Mouse (Mus musculus) spleen, embryonic (tissue): ENCODE data around the gene Rundc3a.
"Not testable (repeated sequence)": the region's sequence is repeated elsewhere in the genome, so short reads cannot be mapped to it uniquely, and the experiment has no call there.

Source experiments
- CTCF ChIA-PET: fragments of 350-600 bp; sonication (Branson Sonifier 250); formaldehyde crosslinking; loops from one replicate; lab custom pipeline; 2022; lab: Charles Lee

Gene Rundc3a

DNA sequence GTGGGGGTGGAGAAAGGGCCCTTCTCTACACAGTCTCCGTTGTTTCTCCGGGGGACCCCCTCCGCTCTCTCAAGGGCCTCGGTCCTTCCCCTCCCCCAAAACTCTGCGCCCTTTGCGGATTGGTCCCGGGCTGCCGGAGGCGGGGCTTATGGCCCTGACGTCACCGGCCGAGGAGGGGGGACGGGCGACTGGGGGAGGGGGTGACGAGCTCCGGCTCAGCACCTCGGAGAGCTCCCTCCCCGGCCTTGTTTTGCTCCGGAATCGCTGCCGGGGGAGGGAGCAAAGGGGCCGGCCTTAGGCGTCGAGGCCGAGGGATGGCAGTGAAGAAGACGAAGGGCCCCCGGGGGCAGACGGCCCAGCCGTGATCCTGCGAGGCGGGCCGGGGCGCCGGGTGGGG is at the start of gene Rundc3a:
TSS of gene Rundc3a (plus strand) at position 166 of the 397 bp plus-strand sequence.
- CTCF ChIA-PET, result no interaction called here

DNA sequence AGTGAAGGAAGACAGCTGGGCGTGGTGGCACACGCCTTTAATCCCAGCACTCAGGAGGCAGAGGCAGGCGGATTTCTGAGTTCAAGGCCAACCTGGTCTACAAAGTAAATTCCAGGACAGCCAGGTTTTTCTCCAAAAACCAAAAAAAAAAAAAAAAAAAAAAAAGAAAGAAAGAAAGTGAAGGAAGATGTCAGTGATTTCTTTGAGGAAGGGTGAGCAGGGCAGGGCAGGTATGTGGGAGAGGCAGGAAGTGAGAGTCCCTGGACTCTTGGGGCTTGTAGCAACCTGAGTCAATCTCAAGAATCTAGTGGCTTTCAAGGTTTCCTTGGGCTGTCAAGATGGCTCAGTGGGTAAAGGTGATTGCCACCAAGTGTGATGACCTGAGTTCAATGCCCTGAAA is 48.7 kb upstream of the Rundc3a start:
- CTCF ChIA-PET, result no interaction called here

DNA sequence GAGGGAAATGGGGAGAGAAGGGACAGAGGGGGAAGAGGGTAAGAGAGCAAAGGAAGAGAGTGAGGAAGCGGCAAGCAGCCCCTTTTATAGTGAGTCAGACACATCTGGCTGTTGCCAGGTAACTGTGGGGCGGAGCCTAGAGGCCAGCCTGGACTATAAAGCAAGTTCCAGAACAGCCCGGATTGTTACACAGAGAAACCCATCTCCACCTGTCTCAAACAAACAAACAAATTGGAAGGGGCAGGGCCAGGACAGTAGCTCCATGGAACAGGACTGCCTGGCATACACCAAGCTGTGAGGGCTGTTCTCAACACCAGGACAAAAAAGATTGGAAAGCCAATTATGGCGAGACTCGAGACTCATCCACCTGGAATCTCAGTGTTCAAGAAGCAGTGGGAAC is 46.3 kb upstream of the Rundc3a start:
- CTCF ChIA-PET, result no interaction called here

DNA sequence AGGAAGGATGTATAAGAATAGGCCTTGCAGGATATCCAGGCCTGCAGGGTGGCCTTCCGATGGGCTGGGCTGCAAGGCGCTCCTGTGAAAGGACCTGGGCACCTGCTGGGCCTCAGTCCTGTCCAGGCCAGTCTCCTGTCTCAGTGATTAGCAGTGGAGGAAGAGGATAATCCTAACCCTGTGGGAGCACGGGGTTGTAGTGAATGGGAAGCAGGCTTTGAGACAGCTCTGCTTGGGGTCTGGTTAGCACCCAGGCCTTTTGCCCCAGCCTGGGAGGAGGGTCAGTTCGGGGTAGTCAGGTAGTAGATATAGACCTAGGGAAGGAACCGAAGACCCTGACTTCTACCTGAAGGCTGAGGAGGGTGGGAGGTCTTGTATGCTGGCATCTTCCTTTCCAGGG is 45.5 kb upstream of the Rundc3a start:
- CTCF ChIA-PET, result no interaction called here

DNA sequence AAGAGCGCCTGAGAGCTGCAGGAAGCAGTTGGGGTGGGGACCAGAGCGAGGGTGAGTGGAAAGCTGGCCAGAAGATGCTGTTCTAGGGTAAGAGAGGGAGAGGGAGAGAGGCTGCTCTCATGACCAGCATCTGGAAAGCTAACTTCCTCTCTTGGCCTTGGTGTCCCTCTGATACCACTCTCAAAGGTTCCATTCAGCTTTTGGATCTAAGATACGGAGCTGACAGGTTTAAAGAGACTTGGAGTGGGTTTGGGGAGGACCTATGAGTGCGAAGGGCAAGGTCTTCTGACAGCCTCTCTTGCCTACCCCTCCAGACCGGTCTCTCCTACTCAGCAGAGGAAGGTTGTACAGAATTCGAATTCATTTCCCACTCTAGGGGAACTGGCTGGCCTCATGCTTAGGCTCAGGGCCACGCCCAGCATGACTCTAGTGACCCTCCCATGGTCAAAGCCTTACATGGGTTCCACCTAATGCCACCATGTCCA is 45.1 kb upstream of the Rundc3a start:
- CTCF ChIA-PET, result no interaction called here

DNA sequence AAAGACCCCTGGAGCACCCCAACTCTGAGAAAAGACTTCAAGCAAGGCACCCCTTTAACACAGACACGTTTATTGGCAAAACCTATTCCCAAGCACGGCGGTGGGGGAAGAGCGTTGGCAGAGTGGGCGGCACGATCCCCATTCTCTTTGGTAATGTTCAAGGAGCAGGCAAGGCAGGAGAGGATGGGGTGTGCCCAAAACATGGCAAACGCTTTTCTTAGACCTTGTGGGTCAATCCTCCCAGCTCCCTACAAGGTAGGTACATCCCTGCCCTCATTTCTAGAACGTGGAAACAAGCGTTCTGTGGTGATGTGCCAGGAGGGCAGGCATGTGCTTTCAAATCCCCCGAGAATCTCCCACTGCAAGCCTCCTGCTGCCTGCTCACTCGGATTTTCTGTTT is 44.4 kb upstream of the Rundc3a start:
- CTCF ChIA-PET, result no interaction called here

DNA sequence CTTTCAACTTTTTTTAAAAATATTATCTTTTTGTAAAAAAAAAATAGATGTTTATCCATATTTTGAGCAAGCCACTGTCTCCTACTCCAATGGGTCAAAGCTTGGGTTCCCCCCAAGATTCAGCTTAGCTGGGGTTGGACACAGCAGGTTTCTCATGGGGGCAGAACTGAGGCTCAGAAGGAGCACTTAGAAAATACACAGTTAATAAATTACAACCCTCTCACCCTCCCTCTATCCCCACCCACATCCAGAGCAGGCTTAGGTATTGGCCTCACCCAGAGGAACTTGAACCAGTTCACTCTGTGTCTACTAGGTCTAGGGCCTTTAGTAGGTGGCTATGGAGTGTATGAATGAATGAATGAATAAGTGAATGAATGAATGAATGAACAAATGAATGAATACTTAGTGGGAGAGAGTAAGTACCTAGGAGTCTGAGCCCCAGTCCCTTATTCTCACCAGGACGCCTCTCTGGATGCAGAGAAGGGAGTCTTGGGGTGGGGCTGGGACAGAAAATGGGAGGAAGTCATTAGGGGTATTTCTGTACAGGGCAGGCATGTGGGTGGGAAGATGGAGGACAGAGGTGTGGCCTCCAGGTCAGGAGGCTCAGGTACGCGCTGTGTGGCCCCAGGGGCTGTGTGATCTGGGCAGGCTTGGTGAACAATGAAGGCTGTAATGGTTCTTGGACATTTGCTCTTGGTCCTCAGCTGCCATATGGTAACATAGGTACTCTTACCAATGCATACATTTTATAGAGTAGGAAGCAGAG is 43.8 kb upstream of the Rundc3a start:
- CTCF ChIA-PET, result no interaction called here

DNA sequence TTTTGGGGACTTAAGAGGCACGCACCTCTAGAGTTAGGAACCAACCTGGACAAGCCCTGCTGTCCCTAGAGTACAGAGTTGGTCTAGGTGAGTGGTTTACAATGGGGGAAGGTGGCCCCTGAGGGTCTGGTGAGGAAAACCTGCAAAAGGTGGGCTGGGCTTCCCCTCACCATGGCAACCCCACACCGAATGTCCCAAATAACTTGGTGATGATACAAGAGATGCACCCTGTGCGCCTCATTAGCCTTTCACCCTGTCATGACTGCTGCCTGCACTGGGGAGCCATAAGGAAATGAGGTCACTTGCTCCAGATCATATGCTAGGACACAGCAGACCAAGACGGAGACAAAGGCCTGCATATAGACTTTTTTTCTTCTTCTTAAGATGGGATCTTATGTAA is 42.8 kb upstream of the Rundc3a start:
- CTCF ChIA-PET, result no interaction called here

DNA sequence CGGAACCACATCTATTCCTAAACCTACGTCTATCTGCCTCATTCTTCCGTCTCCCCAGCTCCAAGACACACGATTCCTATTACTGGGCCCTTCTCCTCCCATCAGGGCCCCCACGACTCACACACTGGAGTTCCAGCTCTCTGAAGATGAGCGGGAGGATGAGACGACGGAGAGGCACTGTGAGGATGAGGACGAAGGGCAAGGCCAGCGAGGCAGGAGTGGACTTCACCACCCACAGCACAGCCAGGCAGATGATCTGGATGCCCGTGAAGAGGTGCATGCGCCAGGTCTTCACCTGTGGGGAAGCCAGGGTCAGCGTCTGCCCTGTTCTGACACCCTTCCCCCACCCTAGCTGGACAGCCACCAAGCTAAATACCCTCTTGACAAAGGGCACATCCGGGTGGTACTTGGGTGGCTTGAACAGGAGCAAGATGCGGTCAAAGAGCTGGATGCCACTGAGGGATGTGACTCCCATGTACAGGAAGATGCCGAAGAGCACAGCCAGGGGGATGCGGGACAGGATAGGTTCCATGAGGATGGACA is 42.2 kb upstream of the Rundc3a start:
- CTCF ChIA-PET, result no interaction called here

DNA sequence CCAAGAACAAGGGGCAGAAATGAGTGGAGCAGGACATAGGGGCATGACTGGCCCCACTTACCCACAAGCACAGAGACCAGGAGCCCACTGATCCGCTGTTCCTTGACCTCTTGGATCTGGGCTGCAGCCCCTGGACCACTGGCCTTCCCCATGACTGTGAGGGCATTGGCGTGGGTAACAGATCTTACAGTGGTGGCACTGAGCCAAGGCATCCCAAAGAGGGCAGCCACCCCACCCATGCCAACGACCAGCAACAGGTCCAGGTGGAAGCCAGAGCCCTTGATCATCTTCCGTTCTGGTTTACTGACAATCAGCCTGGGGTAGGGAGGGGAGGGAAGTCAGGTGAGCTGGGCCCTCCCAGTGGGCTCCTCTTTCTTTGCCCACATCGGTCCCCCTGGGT is 40.8 kb upstream of the Rundc3a start:
- CTCF ChIA-PET, result no interaction called here

DNA sequence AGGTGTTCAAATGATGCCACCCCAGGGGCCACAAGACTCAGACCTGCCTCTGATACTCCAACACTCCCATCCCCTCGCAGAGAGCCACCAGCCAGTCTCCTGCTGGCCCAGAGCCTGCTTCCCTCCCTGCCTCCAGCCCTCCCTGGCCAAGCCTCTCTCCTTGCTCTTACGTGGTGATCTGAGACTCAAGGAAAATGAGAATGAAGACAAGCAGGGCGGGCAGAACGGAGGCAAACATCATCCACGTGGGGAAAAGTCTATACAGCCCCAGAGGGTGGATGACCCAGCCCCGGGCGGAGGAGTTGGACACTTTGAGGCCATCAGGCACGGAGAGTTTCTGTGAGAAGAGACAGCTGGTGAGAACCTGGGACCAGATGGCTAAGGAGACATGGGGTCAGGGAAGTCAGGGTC is 40.2 kb upstream of the Rundc3a start:
- CTCF ChIA-PET, result no interaction called here

DNA sequence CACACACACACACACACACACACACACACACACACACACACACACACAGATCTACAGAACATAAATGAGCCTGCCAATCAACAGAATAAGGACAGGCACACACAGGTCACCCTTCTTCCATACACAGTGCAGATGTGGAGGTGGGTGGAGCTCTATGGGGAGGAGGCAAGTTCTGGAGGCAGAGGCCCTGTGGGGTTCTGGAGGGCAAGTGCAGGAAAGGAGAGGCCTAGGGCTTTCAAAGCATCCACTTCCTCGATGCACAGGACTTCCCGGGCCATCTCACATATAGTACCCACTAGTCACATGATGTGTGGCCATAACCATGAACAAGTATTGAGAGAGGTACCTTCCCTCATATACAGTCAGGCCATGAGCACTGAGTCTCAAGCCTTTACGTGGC is 37.7 kb upstream of the Rundc3a start:
- CTCF ChIA-PET, result no interaction called here

DNA sequence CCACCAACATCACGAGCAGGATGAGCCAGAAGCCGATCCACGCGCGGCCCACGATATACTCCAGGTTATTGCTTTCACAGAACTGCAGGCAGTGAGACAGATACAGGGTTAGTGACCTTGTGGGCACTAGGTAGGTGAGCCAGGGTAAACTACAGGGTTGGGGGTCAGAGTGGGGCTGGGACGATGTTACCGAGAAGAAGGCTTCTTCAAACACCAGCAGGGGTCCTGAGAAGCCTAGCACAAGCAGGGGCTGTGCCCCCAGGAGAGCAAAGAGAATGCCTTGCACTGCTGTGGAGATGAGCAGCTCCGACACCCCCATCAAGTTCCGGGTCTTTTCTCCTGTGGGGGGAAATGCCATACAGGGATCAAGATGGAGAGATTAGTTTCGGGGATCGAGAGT is 37.0 kb upstream of the Rundc3a start:
- CTCF ChIA-PET, result no interaction called here

DNA sequence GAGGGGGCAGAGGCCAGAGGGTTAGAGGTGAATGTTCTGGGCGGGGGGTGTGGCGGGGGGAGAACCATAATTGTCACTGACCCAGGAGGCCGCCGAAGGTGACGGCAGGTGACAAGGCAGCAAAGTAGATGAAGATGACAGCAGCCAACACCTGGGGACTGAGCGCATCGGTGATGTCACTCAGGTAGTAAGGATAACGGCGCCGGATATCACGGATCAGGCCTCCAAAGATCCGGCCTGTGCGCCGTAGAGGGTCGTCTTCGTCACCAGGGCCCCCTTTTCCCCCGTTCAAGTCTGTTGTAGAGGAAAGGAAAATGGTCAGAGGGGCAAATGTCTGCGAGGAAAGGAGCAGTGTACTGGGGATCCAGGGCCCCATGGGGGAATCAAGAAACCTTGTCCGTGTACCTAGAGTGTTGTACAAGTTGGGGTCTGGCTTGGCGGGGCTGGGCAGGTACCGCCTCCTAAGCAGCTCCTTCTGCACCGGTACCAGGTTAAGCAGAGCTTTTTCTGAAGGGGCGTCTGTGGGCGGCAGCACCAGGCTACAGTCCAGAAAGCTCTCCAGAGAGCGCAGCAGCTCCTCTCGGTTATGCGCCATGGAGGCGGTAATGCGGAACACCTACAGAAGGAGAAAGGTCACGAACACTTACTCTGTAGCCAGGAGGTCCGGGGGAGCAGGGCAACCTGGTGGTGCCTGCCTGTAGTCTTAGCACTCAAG is 36.4 kb upstream of the Rundc3a start:
- CTCF ChIA-PET, result interaction anchor here (0.6 kb wide), 1 partner anchor 52 kb away, joined by 10 read pairs; no protein-coding TSS in a partner anchor

DNA sequence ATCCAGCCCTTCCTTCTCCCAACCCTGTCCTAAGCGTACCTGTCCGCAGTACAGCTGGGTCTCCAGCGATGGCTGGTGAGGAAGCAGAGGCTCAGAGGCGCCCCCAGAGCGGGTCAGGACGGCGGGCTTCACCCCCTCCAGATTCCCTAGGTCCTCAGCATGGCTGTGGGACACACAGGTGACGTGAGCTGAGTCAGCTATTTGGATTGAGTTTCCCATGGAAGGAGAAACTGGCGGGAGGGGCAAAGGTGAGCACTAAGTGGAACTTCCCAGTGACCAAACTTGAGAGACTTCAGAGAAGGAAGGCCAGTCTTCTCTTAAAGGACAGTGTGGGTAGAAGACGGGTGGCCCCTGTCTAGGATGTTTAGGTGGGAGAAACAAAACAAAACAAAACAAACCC is 34.8 kb upstream of the Rundc3a start:
- CTCF ChIA-PET, result no interaction called here

DNA sequence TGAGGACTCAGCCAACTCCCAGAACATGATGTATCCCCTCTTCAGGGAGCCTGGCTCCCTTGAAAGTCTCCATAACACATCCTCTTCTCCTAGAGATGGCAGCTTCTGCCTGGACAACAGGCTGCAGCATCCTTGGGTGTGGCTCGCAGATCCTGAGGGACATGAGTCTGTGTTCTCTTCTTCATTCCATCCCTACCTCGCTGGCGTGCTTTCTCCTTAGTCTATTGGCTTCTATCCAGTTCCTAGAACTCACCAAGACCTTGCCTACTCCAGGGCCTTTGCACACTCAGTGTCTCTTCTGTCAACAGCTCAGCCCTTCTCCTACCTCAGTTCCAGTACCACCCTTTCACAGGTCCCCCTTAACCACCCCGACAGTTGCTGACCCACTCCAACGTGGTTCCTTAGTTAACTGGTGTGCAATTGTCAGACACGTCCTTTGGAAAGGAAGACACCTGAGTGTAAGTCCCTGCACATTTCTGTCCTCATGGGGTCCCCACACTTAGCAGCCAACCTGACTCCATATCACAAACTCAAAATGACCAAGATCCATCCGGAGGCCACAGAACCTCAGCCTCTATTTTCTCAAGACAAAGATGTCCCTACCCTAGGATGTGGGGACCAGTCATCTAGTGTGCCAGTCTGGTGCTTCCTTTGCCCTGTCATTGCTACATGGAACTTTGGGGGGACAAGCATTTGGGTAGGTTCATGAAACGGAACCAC is 31.3 kb upstream of the Rundc3a start:
- CTCF ChIA-PET, result no interaction called here

DNA sequence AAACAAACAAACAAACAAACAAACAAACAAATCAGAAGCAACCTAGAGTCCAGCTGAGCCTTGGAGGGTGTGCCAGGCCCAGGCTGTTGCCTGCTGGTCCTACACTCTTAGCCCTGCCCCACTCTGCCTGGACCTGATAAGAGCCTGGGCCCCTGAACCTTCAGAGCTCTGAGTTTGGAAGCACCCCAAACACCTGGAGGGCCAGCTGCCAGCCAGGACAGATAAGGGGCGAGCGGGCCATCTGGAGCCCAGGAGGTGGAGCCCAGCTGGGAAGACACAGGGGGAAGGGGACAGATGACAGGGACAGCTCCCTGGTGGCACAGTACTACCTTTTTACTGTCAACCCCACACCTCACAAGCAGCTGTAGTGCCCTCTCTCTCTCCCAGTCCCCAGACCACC is 29.6 kb upstream of the Rundc3a start:
- CTCF ChIA-PET, result no interaction called here

DNA sequence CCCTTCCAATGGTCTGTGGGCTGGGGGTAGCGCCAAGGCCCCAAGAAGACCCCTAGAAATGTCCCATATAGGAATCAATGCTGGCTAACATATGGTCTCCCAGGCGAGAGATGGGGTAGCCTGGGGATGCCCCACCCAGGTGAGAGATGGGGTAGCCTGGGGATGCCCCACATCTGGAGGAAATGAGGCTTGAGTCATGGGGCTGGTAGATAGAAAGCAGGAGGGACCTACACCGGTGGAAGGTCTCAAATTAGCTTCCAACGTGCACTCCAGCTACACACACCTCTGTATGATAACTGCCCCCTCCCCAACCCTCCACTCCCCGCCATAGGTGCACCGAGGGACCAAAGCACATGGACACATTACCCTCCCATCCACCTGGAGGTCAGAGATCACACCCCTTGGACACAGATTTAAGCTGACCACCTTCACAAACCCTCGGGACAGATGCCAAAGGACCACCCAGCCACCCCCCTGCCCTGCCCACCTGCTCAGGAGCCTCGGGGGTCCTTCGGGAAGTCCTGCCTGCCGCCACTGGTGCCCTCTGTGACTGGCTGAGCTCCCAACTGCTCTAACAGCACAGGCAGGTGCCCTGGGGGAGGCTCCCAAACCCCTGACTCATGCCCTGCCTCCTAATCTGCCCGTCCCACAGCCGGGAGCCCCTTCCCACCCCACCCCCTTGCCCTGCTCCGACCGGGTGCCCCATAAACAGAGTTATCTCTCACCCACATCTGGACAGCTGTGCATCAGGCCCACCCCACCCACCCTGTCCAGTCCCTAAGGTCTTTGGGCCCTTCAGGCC is 28.4 kb upstream of the Rundc3a start:
- CTCF ChIA-PET, result no interaction called here

DNA sequence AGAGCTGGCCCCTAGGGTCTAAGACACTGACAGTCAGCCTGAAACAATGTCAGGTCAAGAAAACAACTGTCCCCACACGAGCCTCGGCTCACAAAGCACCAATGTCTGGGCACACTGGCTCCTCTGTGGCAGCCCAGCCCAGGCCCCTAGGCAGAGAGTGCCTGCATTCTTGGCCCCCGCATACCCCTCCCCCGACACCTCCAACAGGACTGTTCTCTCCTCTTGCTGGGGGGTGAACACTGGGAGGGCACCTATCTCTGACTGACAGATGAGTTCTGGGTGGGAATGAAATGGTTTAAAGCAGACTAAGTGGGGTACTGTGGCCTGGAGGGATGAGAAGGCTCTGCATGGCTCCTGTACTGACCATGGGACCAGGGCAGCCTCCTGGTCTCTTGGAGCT is 27.5 kb upstream of the Rundc3a start:
- CTCF ChIA-PET, result no interaction called here

DNA sequence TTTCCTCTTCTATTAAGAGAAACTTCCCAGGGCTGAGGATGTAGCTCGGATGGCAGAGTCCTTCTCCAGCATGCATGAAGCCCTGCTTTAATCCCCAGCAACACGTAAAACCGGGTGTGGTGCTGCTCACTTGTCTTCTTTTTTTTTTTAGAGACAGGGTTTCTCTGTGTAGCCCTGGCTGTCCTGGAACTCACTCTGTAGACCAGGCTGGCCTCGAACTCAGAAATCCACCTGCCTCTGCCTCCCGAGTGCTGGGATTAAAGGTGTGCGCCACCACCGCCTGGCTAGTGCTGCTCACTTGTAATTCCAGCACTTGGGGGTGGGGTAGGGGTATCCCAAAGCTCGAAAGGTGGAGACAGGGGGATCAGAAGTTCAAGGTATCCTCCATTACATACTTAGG is 27.1 kb upstream of the Rundc3a start, which contains the start of gene Slc4a1:
TSS of gene Slc4a1 (minus strand) at position 101 of the 400 bp plus-strand sequence.
- CTCF ChIA-PET, result not testable (repeated sequence)
